Mouse (Mus musculus) urinary bladder, postnatal 25 days (tissue): ENCODE data around the gene Hras.

Experiments
- DNase-seq: peaks from one replicate; pipeline ENCODE4 v3.0.0; 2022; ENCODE audit warnings: low spot score

The Hras gene

DNA sequence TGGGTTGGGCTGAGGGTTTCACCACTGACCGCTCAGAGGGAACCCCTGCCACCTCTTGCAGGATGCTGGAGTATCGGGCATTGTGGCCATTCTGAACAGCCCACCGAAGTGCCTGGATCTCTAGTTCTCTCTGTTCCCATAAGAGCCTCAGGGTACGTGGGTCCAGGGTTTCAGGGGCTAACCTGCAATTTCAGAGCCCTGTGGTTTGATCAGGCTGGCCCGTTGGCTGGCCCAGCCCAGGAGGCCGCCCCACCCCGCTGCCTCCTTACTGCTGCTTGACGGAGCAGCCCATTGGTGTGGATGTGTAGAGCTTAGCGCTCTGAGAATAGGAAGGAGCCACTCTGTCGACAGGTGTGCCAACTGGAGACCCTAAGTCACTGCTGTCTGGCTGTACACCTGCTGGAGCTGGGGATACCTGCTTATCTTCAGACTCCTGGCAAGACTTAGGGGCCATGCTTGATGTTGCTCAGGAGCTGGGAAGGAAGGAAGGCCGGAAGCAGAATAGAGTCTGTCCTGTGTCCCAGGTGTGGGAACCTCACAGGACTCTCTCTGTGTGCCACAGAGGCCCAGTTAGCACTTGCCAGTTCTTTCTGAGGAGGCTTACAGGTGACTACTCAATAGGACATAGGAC is 19.9 kb upstream of the Hras start, which contains the start of gene Lmntd2:
TSS of gene Lmntd2 (minus strand) at position 476 of the 631 bp plus-strand sequence.
- DNase-seq: no peak

- no peak for DNase-seq
Observed at GRCm38 (mm10) chr7:141213133-141213532, 19.3 kb upstream of the Hras start.

GRCm38 (mm10) chr7:141210606-141211131 is 16.9 kb upstream of the Hras start:
- DNase-seq: no peak

DNA sequence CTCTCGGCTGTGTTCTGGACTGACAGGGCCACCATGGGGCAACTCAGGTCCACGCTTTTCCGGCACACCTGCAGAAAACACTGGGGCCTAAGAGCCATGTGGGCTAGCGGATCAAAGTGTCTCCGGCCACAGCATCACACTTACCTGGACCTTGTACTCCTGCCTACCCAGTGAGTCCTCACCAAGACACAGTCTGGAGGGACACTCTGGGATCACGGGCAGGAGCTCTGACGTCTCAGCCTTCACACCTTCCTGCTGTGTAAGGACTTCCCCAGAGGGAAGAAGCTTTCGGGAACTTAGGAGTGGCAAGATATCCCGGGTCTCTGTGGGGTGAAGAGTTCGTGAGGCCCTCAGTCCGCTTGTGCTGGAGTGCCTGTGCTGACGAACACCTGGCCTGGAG is 16.3 kb upstream of the Hras start:
- no peak for DNase-seq

- DNase-seq: no peak
Observed at GRCm38 (mm10) chr7:141209526-141209925, 15.7 kb upstream of the Hras start.

- DNase-seq: no peak
Observed at GRCm38 (mm10) chr7:141206182-141206937, 12.6 kb upstream of the Hras start.

GRCm38 (mm10) chr7:141205504-141205903 is 11.7 kb upstream of the Hras start:
- no peak for DNase-seq

GRCm38 (mm10) chr7:141204546-141204945 is 10.7 kb upstream of the Hras start:
- no peak for DNase-seq

- DNase-seq: no peak
Observed at GRCm38 (mm10) chr7:141198121-141198520, 4.3 kb upstream of the Hras start.

- no peak for DNase-seq
Observed at GRCm38 (mm10) chr7:141196619-141197282, 2.9 kb upstream of the Hras start.

DNA sequence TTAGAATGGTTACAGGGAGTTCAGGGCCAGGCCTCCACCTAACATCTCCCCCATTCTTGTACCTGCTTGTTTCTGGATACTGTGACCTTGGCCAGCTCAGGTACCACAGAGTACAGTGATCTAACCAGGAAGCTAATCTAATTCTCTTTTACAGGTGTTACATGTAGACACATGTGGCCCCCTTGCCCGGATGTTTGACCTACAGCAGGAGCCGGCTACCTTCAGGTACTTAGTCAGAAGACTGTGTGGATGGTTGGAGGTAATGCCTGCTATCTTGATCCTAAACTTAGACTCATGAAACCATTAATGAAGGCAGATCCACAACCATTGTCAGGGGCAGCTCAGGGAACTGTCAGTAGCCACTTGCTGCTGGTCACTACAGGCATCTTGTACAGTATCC is 1.9 kb upstream of the Hras start:
- no peak for DNase-seq

DNA sequence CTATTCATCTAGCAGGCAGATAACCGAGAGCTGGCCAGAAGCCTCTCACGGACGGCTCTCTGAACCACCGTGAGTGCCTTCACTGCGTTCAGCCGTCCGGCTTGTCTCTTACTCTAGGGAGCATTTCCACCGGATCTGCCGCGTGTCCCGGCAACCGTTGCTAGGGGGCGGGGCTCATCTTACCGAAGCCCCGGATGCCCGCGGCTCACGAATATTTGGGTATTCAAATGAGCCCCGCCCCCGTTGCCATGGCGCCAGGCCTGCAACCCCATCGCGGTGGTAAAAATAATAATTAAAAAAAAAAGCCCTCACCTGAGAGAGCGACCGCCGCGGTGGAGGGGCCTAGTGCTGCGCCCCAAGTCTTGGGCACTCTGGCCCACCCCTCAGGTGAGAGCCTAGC is 1.0 kb upstream of the Hras start:
- DNase-seq: peak; percentile 94

DNA sequence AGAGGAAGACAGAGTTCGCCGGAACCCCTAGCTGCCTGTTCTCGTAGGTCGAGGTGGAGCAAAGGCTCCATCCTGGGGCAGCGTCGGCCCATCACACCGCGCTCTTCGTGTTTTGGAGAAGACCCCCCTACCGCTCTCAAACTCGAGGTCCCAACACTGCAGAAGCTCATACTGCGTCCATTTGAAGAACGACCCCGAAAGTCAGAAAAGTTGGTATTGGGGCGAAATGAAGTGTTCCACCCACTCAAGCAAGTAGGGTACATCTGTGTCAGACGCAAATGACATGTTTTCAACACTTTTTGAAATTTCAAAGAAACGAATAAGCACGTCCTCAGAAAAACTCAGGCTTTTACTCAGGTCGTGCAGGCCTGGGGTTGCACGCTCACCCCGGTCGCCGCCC is 604 bp upstream of the Hras start:
- DNase-seq: no peak

GRCm38 (mm10) chr7:141193348-141193856 is 403 bp downstream of the Hras start:
- peak; percentile 70 for DNase-seq

GRCm38 (mm10) chr7:141192776-141193347 is 943 bp downstream of the Hras start:
- DNase-seq: no peak

DNA sequence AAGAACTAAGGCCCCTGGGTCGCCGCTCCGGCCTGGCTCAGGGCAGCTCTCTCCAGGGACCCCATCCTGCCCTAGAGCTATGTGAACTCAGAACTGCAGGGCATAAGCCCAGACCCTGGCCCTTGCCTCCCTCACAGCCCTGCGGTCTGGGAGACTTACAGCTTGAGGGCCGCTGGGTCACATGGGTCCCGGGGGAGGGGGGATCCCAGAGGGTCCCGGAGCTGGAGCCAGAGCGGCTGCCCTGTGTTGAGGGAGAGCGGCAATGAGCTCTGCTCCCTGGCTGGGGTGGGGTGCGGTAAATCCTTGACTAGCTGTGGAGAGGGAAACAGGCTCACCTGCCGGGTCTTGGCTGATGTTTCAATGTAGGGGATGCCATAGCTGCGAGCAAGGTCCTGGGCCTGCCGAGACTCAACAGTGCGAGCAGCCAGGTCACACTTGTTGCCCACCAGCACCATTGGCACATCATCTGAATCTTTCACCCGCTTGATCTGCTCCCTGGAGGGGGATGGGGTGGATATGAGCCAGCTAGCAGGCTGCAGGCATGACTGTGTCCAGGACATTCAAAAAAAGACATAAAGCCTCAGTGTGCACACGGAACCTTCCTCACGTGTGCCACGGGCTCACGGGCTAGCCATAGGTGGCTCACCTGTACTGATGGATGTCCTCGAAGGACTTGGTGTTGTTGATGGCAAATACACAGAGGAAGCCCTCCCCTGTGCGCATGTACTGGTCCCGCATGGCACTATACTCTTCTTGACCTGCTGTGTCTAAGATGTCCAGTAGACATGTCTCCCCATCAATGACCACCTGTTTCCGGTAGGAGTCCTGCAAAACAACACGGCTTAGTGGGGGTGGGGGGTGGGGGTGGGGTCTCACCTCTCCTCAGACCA is 1.8 kb downstream of the Hras start:
- no peak for DNase-seq

DNA sequence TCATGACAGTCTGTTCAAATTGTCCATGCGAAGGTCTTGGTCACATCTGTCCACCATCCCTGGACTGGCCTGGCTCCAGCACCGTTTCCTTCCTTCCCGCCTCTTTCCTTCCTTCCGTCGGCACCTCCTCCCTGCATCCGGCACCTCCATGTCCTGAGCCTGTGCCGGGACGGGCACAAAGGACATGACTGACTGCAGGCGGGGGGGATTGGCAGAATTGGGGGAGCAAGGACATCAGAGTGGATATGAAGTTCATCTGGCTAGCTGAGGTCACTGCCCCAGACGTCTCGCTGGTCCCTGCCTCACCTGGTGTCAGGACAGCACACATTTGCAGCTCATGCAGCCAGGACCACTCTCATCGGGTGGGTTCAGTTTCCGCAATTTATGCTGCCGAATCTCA is 2.8 kb downstream of the Hras start:
- DNase-seq: no peak

- no peak for DNase-seq
Observed at GRCm38 (mm10) chr7:141190220-141190619, 3.6 kb downstream of the Hras start.

- DNase-seq: no peak
Observed at GRCm38 (mm10) chr7:141188733-141189132, 5.1 kb downstream of the Hras start.

GRCm38 (mm10) chr7:141188194-141188593 is 5.6 kb downstream of the Hras start:
- no peak for DNase-seq

DNA sequence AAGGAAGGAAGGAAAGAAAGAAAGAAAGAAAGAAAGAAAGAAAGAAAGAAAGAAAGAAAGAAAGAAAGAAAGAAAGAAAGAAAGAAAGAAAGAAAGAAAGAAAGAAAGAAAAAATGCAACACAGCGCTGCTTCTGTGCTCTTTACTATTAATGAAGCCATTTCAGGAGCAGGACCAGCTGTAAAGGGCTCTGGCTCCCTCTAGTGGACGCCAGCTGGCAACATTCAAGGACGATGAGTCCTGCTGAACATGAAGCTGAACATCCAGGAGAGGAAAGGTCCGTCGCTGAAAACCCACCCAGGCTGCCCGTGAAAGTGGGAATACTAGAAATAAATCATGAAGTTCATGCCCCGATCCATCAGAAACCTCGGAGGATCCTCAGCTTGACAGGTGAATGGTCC is 17.6 kb downstream of the Hras start:
- DNase-seq: peak; percentile 81
